Mouse (Mus musculus) CH12.LX (cell line): ENCODE results near the gene Hoxb8. TPM values are rescaled to one million over a fixed set of nuclear protein-coding genes. Genes with fewer than 3 reads are reported as not detected.

Experiments used
- DNase-seq: peaks from one replicate; pipeline ENCODE4 v3.0.0-alpha.2; 2013; ENCODE audit errors: extremely low read depth
- H3K27ac ChIP-seq: 2 replicates; pipeline ENCODE4 v1.5.1; 2012; ENCODE audit warnings: low read depth, mild to moderate bottlenecking, control low read depth, moderate library complexity; ENCODE audit not compliant: insufficient read depth
- H3K27me3 ChIP-seq: replicated peaks from 2 replicates; pipeline ENCODE3; 2012; ENCODE audit warnings: inconsistent platforms
- H3K36me3 ChIP-seq, 2 experiments: replicated peaks in 1 of 2; 2 replicates each; pipeline versions ENCODE3 to v1.6.1; 2012; ENCODE audit warnings: inconsistent platforms in 1 of 2, low read length in 1 of 2, mild to moderate bottlenecking in 1 of 2, mixed read lengths in 1 of 2, moderate library complexity in 1 of 2; ENCODE audit not compliant: control insufficient read depth in 1 of 2, insufficient read depth in 1 of 2
- H3K4me1 ChIP-seq, 2 experiments: 2 replicates each; pipeline ENCODE4 v1.6.1; 2012; ENCODE audit warnings: inconsistent platforms in 1 of 2, moderate library complexity in 1 of 2; ENCODE audit not compliant: insufficient read depth in 2 of 2, control insufficient read depth in 1 of 2
- H3K4me2 ChIP-seq: 2 replicates; pipeline ENCODE4 v1.6.1; 2012; ENCODE audit warnings: low read depth, mild to moderate bottlenecking, control low read depth; ENCODE audit not compliant: poor library complexity, insufficient read depth, severe bottlenecking
- H3K4me3 ChIP-seq, 3 experiments: fragments of 150-350 bp in 1 of 3; sonication (generic) in 1 of 3; replicated peaks in 1 of 3; 2 replicates each; pipeline versions ENCODE3 to v1.5.1; 2011 to 2012; ENCODE audit warnings: low read depth in 2 of 3, low read length in 2 of 3, mild to moderate bottlenecking in 2 of 3, moderate library complexity in 2 of 3, control low read depth in 1 of 3, improper control_type of control experiment in 1 of 3, inconsistent platforms in 1 of 3, mixed read lengths in 1 of 3; ENCODE audit not compliant: poor library complexity in 1 of 3
- H3K79me2 ChIP-seq: replicated peaks from 2 replicates; pipeline ENCODE4 v1.6.1; 2012; ENCODE audit warnings: mild to moderate bottlenecking, moderate library complexity; ENCODE audit not compliant: control insufficient read depth, poor library complexity, insufficient read depth, severe bottlenecking; ENCODE audit errors: extremely low read depth
- H3K9ac ChIP-seq: 2 replicates; pipeline ENCODE4 v1.6.1; 2012; ENCODE audit warnings: low read depth, mild to moderate bottlenecking, control low read depth, moderate library complexity; ENCODE audit not compliant: insufficient read depth
- H3K9me3 ChIP-seq: replicated peaks from 2 replicates; pipeline ENCODE3; 2012; ENCODE audit warnings: low read length, inconsistent platforms, mixed read lengths
- BHLHE40 ChIP-seq: IDR thresholded peaks from 2 replicates; pipeline ENCODE4 v1.6.1; 2011; ENCODE audit warnings: mild to moderate bottlenecking, low read depth, low read length, improper control_type of control experiment
- CHD1 ChIP-seq: IDR thresholded peaks from 2 replicates; pipeline ENCODE4 v1.6.1; 2012; ENCODE audit warnings: low read depth, low read length, improper control_type of control experiment, inconsistent platforms
- CHD2 ChIP-seq: IDR thresholded peaks from 2 replicates; pipeline ENCODE4 v1.6.1; 2011; ENCODE audit warnings: low read length, improper control_type of control experiment
- CTCF ChIP-seq, 2 experiments: IDR thresholded peaks in 1 of 2; conservative IDR thresholded peaks in 1 of 2; 2 replicates each; pipeline ENCODE4 v1.5.1; 2011 to 2012; ENCODE audit warnings: low read depth in 2 of 2, low read length in 2 of 2, improper control_type of control experiment in 1 of 2, inconsistent platforms in 1 of 2, mild to moderate bottlenecking in 1 of 2, moderate library complexity in 1 of 2
- ELF1 ChIP-seq: IDR thresholded peaks from 2 replicates; pipeline ENCODE4 v1.6.1; 2014; ENCODE audit warnings: low read depth, mild to moderate bottlenecking, inconsistent platforms, low read length, improper control_type of control experiment
- ETS1 ChIP-seq: conservative IDR thresholded peaks from 2 replicates; pipeline ENCODE4 v1.6.1; 2012; ENCODE audit warnings: low read depth, mild to moderate bottlenecking, inconsistent platforms, low read length, improper control_type of control experiment, moderate library complexity
- HCFC1 ChIP-seq: IDR thresholded peaks from 2 replicates; pipeline ENCODE4 v1.6.1; 2012; ENCODE audit warnings: low read depth, mild to moderate bottlenecking, inconsistent platforms, low read length, improper control_type of control experiment
- IRF4 ChIP-seq: IDR thresholded peaks from 2 replicates; pipeline ENCODE4 v1.6.1; 2014; ENCODE audit warnings: low read depth, mild to moderate bottlenecking, inconsistent platforms, low read length, improper control_type of control experiment
- JUN ChIP-seq: IDR thresholded peaks from 2 replicates; pipeline ENCODE4 v1.6.1; 2011; ENCODE audit warnings: low read depth, mild to moderate bottlenecking, low read length, improper control_type of control experiment, moderate library complexity; ENCODE audit not compliant: insufficient read depth
- KAT2A ChIP-seq: IDR thresholded peaks from 2 replicates; pipeline ENCODE4 v1.6.1; 2012; ENCODE audit warnings: low read length, improper control_type of control experiment, inconsistent platforms; ENCODE audit not compliant: insufficient replicate concordance
- MAX ChIP-seq: IDR thresholded peaks from 2 replicates; pipeline ENCODE4 v1.6.1; 2011; ENCODE audit warnings: low read length, improper control_type of control experiment
- MAZ ChIP-seq: IDR thresholded peaks from 2 replicates; pipeline ENCODE4 v1.6.1; 2012; ENCODE audit warnings: low read depth, mild to moderate bottlenecking, inconsistent platforms, low read length, improper control_type of control experiment, moderate library complexity
- MEF2A ChIP-seq: IDR thresholded peaks from 2 replicates; pipeline ENCODE4 v1.6.1; 2014; ENCODE audit warnings: low read depth, mild to moderate bottlenecking, inconsistent platforms, low read length, improper control_type of control experiment, borderline replicate concordance
- MXI1 ChIP-seq: IDR thresholded peaks from 2 replicates; pipeline ENCODE4 v1.6.1; 2011; ENCODE audit warnings: mild to moderate bottlenecking, low read depth, low read length, improper control_type of control experiment
- MYC ChIP-seq: IDR thresholded peaks from 2 replicates; pipeline ENCODE4 v1.6.1; 2011; ENCODE audit warnings: low read depth, mild to moderate bottlenecking, improper control_type of control experiment, low read length
- POLR2A ChIP-seq: IDR thresholded peaks from 2 replicates; pipeline ENCODE4 v1.6.1; 2011; ENCODE audit warnings: low read depth, mild to moderate bottlenecking, improper control_type of control experiment, low read length
- POLR2AphosphoS2 ChIP-seq: IDR thresholded peaks from 2 replicates; pipeline ENCODE4 v1.6.1; 2011; ENCODE audit warnings: low read depth, low read length, improper control_type of control experiment
- RAD21 ChIP-seq: IDR thresholded peaks from 2 replicates; pipeline ENCODE4 v1.6.1; 2011; ENCODE audit warnings: low read depth, mild to moderate bottlenecking, low read length, improper control_type of control experiment, moderate library complexity
- RCOR1 ChIP-seq: conservative IDR thresholded peaks from 2 replicates; pipeline ENCODE4 v1.6.1; 2012; ENCODE audit warnings: low read depth, mild to moderate bottlenecking, inconsistent platforms, low read length, improper control_type of control experiment
- SMC3 ChIP-seq: IDR thresholded peaks from 2 replicates; pipeline ENCODE4 v1.6.1; 2011; ENCODE audit warnings: low read depth, low read length, improper control_type of control experiment
- TCF12 ChIP-seq: IDR thresholded peaks from 2 replicates; pipeline ENCODE4 v1.6.1; 2014; ENCODE audit warnings: low read depth, mild to moderate bottlenecking, inconsistent platforms, low read length, improper control_type of control experiment
- UBTF ChIP-seq: IDR thresholded peaks from 2 replicates; pipeline ENCODE4 v1.6.1; 2012; ENCODE audit warnings: low read depth, mild to moderate bottlenecking, inconsistent platforms, low read length, improper control_type of control experiment, moderate library complexity
- USF2 ChIP-seq: conservative IDR thresholded peaks from 2 replicates; pipeline ENCODE4 v1.6.1; 2011; ENCODE audit warnings: low read depth, low read length, improper control_type of control experiment
- ZC3H11A ChIP-seq: IDR thresholded peaks from 2 replicates; pipeline ENCODE4 v1.6.1; 2012; ENCODE audit warnings: low read depth, mild to moderate bottlenecking, inconsistent platforms, low read length, improper control_type of control experiment
- ZMIZ1 ChIP-seq: IDR thresholded peaks from 2 replicates; pipeline ENCODE4 v1.6.1; 2012; ENCODE audit warnings: low read depth, mild to moderate bottlenecking, inconsistent platforms, low read length, improper control_type of control experiment
- ZNF384 ChIP-seq: IDR thresholded peaks from 2 replicates; pipeline ENCODE4 v1.6.1; 2012; ENCODE audit warnings: low read depth, low read length, improper control_type of control experiment, inconsistent platforms
- dilution Hi-C: fragments of 300-500 bp; cut with MboI; formaldehyde crosslinking; loops from 2 replicates; pipeline ENCODE4 v1.14.3; 2020; ENCODE audit warnings: low sequenced_read_pairs; ENCODE audit not compliant: extremely low pct_unique_long_range_greater_than_20kb, extremely low pct_ligation_motif_present
- in situ Hi-C: fragments of 300-500 bp; cut with MboI; formaldehyde crosslinking; loops from 3 replicates; pipeline ENCODE4 v1.14.3; 2019; ENCODE audit warnings: low sequenced_read_pairs, low pct_ligation_motif_present, low pct_unique_long_range_greater_than_20kb, mixed read lengths
- polyA plus RNA-seq: library from polyadenylated mRNA; unstranded; fragments of >175 nt; gene quantifications from 2 replicates; pipeline ENCODE4 v1.2.1, GENCODE M21; 2012; ENCODE audit warnings: low read depth; ENCODE audit not compliant: insufficient read length
- total RNA-seq, 2 experiments: library from RNA; depleted of rRNA; stranded (reverse); fragments of 300-350 nt in 1 of 2; fragments of >200 nt in 1 of 2; gene quantifications; 2 replicates each; pipeline ENCODE4 v1.2.3; 2012 to 2014

Gene Hoxb8
- total and polyA plus RNA-seq, 3 experiments: not detected

GRCm38 (mm10) chr11:96294245-96295091 lies 12.8 kb downstream of the Hoxb8 start:
- peak; percentile 92 for DNase-seq
- in situ Hi-C loops: loop anchor here (10.0 kb wide), 1 partner anchor 570 kb away; no protein-coding TSS in a partner anchor
- peaks cover 90% of the 10 kb centered on the region for H3K27me3 ChIP-seq
- peaks cover 2 to 39% of the 10 kb centered on the region in 2 experiments; a peak in 2 of 4 replicates for H3K4me1 ChIP-seq
- H3K79me2 ChIP-seq: no peaks in the 10 kb centered on the region
- H3K27ac ChIP-seq: no peak overlapping the region
- peak overlapping the region; percentile 82 for H3K9ac ChIP-seq
- dilution Hi-C loops: no loop called here
- H3K36me3 ChIP-seq: no peaks in the 10 kb centered on the region
- peak overlapping the region; percentile 31 to 51 (median 36) for H3K4me3 ChIP-seq
- TF ChIP-seq ELF1 (0 out of 2 replicates have a peak, but pooled peaks have one; percentile 28), MAZ (0 out of 2 replicates have a peak, but pooled peaks have one; percentile 15), MYC (peak; percentile 49; the same call in 1 of the 2 replicates), TCF12 (peak; percentile 23; the same call in 1 of the 2 replicates), RAD21 (peak; percentile 82), BHLHE40 (0 out of 2 replicates have a peak, but pooled peaks have one; percentile 1), USF2 (no peak), IRF4 (peak; percentile 61; the same call in 1 of the 2 replicates), ETS1 (no peak), JUN (no peak), RCOR1 (no peak), SMC3 (peak; percentile 70), CTCF (conservative IDR thresholded peaks at IDR 0.05 in 1 of 2, IDR thresholded peaks at IDR 0.05 in 1 of 2; ENCODE audit: low read depth in 2 of 2, low read length in 2 of 2) (peak; percentile 79 to 89)
- H3K9me3 ChIP-seq: peaks cover 7% of the 10 kb centered on the region
- peak overlapping the region; percentile 91 for H3K4me2 ChIP-seq

DNA sequence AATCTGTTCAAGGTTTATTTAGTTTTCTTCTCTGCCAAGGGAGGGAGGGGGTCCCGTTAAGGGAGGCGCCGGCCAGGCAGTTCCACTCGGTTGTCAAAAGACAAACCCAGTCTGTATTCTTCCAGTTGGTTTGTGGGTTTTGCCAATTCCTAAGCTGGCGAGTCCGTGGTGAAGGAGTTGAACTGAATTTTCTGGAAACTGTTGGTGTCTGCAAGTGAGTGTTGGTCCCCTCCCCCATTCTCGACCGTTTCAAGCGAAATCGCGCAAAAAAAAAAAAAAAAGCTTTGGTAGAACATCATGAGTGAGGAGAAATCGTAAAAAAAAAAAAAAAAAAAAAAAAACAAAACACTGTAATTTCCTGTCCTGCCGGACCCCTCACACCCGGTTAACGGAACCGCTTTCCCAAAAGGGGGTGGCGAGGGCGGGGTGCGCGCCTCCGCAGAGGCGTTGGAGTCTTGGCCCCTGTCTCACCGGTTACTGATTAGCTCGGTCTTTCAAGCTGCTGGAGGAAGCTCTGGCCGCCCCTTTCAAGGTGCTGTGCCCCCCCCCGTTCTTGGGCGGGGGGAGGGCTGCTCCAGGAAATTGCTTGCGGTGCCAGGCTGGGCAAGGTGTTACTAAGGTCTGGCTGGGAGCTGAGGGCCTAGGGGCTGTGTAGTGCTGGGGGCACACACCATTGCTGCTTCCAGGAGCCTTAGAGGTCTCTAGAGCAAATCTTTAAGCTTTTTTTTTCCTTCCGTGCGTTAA lies 13.6 kb downstream of the Hoxb8 start:
- Histone ChIP-seq H3K4me1 (peaks cover 2 to 39% of the 10 kb centered on the region in 2 experiments; a peak in 2 of 4 replicates), H3K9me3 (peaks cover 8% of the 10 kb centered on the region), H3K4me3 (peak overlapping the region; percentile 31 to 51 (median 36)), H3K27ac (no peak overlapping the region), H3K36me3 (no peaks in the 10 kb centered on the region), H3K9ac (peak overlapping the region; percentile 19), H3K4me2 (peak overlapping the region; percentile 91), H3K79me2 (no peaks in the 10 kb centered on the region), H3K27me3 (peaks cover 86% of the 10 kb centered on the region)
- TF ChIP-seq ETS1 (no peak), POLR2A (no peak), CTCF (conservative IDR thresholded peaks at IDR 0.05 in 1 of 2, IDR thresholded peaks at IDR 0.05 in 1 of 2; ENCODE audit: low read depth in 2 of 2, low read length in 2 of 2) (no peak), ZNF384 (peak; percentile 82), KAT2A (no peak), IRF4 (no peak), ZMIZ1 (no peak), CHD2 (peak; percentile 27; the same call in 1 of the 2 replicates), RCOR1 (no peak), UBTF (no peak), ELF1 (0 out of 2 replicates have a peak, but pooled peaks have one; percentile 30), ZC3H11A (no peak), MAX (no peak), MEF2A (no peak), SMC3 (no peak), CHD1 (no peak), HCFC1 (no peak), MAZ (peak; percentile 72), MXI1 (0 out of 2 replicates have a peak, but pooled peaks have one; percentile 22), RAD21 (no peak), POLR2AphosphoS2 (no peak)
- in situ Hi-C loops (loop anchor here (10.0 kb wide), 1 partner anchor 570 kb away; no protein-coding TSS in a partner anchor), dilution Hi-C loops (no loop called here)
- no peak for DNase-seq
